Mouse (Mus musculus) heart, embryonic 11.5 days (tissue): ENCODE measurements around the gene Sox30. TPM values are rescaled to one million over a fixed set of nuclear protein-coding genes. Genes with fewer than 3 reads are reported as not detected.

Experiments used
- ATAC-seq: fragments of 200-750 bp; cut with Nextera tagmentation; replicated peaks from 2 replicates; pipeline ENCODE4 v1.8.0; 2017; ENCODE audit warnings: moderate library complexity; ENCODE audit not compliant: insufficient number of reproducible peaks, low FRiP score, low TSS enrichment
- H3K27ac ChIP-seq: fragments of 300-500 bp; sonication (generic); 2 replicates; pipeline ENCODE4 v1.5.1; 2014; ENCODE audit warnings: mild to moderate bottlenecking, low read depth, low read length
- H3K27me3 ChIP-seq: fragments of 300-500 bp; sonication (generic); 2 replicates; pipeline ENCODE4 v1.6.1; 2014; ENCODE audit warnings: mild to moderate bottlenecking, low read length, mixed read lengths; ENCODE audit not compliant: control insufficient read depth, insufficient read depth
- H3K36me3 ChIP-seq: fragments of 300-500 bp; sonication (generic); 2 replicates; pipeline ENCODE4 v1.6.1; 2014; ENCODE audit warnings: mild to moderate bottlenecking, low read length, moderate library complexity, mixed read lengths; ENCODE audit not compliant: control insufficient read depth, insufficient read depth
- H3K4me1 ChIP-seq: fragments of 300-500 bp; sonication (generic); 2 replicates; pipeline ENCODE4 v1.6.1; 2014; ENCODE audit warnings: low read length; ENCODE audit not compliant: control insufficient read depth, insufficient read depth
- H3K4me2 ChIP-seq: fragments of 300-500 bp; sonication (generic); 2 replicates; pipeline ENCODE4 v1.6.1; 2014; ENCODE audit warnings: mild to moderate bottlenecking, moderate library complexity
- H3K4me3 ChIP-seq: fragments of 300-500 bp; sonication (generic); 2 replicates; pipeline ENCODE4 v1.5.1; 2014; ENCODE audit warnings: low read depth, low read length
- H3K9ac ChIP-seq: fragments of 300-500 bp; sonication (generic); 2 replicates; pipeline ENCODE4 v1.6.1; 2014; ENCODE audit warnings: mild to moderate bottlenecking, low read depth, low read length, moderate library complexity
- H3K9me3 ChIP-seq: fragments of 300-500 bp; sonication (generic); replicated peaks from 2 replicates; pipeline ENCODE4 v1.6.1; 2016; ENCODE audit warnings: low read length; ENCODE audit not compliant: control insufficient read depth
- WGBS: fragments of 180-500 bp; shearing (Covaris S2); extraction: QIAGEN DNeasy Blood & Tissue Kit; methylation state at CpG from one replicate; pipeline ENCODE4 v1.1.7; 2014; ENCODE audit not compliant: insufficient replicate concordance; 5-methylcytosine and 5-hydroxymethylcytosine counted together
- polyA plus RNA-seq: library from polyadenylated mRNA; unstranded; fragments of >200 nt; fragmentation: Nextera tagmentation; extraction: Ambion mirVana; gene quantifications from 2 replicates; pipeline ENCODE4 v1.2.1, GENCODE M21; 2014

Sox30 gene
- polyA plus RNA-seq, 1 experiment from 2014 or later, result 0.40 TPM

DNA sequence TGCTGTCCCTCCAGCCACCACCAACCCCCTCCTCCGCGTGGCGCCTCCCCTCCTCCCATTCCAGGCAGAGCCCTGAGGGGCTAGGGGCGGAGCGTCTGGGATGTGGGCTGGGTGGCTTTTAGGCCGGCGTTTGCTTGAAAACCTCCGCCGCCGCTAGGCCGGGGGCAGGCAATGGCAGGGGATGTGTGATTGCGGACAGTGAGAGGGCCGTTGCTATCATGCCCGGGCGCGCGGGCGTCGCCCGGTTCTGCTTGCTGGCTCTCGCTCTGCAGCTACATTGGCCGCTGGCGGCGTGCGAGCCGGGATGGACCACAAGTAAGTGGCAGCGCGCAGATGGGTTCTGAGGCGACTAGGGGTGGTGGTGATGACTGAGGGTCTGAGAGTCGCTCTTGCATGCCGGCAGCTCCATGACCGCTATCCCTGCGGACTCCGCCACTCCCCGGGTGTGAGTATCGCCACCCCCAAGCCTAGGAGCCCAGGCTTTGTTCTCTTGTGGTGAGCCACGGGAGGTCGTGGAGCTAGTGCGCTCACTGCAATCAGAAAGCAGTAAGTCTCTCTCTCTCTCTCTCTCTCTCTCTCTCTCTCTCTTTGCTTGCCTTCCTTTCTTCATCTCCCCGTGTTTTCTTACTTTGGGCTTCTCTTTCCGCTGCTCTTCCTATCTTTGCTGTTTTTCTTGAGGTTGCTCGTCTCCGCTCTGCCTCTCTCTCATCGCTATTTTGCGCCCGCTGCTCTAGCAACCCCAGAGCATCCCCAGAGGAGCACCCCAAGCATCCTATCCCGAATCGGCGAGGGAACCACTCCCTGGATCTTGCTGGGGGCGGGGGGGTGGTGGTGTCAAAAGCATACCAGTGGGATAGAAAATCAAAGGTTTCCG is 76.0 kb downstream of the Sox30 start, which contains the start of gene Adam19:
Adam19 (plus strand) TSS at position 97 of the 874 bp plus-strand sequence.
- Histone ChIP-seq H3K9me3 (no peaks in the 10 kb centered on the region), H3K4me3 (peak within 1 kb of the TSS; percentile 74), H3K9ac (peak within 1 kb of the TSS; percentile 91), H3K27me3 (no peaks in the 10 kb centered on the region), H3K27ac (peak within 1 kb of the TSS; percentile 94), H3K4me2 (peak within 1 kb of the TSS; percentile 74), H3K36me3 (0 out of 2 replicates have a peak, but pooled peaks cover 2% of the 10 kb centered on the region), H3K4me1 (peaks cover 20% of the 10 kb centered on the region)
- peak; percentile 71 for ATAC-seq
- under 1% methylated on average over 51 of the region's 51 CpGs for WGBS

GRCm38 (mm10) chr11:46056770-46057411 is 76.8 kb downstream of the Sox30 start:
- ATAC-seq, result no peak; the same call in 1 of the 2 replicates
- Histone ChIP-seq H3K27me3 (no peaks in the 10 kb centered on the region), H3K27ac (peak overlapping the region; percentile 94), H3K9me3 (no peaks in the 10 kb centered on the region), H3K4me2 (peak overlapping the region; percentile 74), H3K36me3 (0 out of 2 replicates have a peak, but pooled peaks cover 2% of the 10 kb centered on the region), H3K9ac (peak overlapping the region; percentile 91), H3K4me1 (peaks cover 22% of the 10 kb centered on the region), H3K4me3 (peak overlapping the region; percentile 74)
- under 1% methylated on average over 25 of the region's 25 CpGs for WGBS

DNA sequence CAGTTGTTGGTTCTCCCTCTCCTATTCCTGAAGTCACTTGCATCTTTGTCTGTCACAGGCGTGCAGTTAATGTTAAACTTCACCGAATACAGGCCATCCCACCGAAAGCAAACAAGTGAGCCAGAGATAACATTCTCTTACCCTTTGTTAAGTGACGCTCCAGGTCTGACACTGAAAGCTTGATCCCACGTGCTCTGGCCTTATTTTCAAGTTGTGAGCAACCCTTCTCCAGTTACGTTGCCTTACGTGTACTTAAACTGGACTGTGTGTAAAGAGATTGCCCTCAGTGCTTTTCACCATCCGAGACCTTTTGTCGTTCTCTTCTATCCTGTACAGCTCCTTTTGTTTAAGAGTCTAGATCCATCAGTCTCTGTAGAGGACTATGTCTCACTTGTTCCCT is 77.9 kb downstream of the Sox30 start:
- Histone ChIP-seq H3K27ac (peak overlapping the region; percentile 24; the same call in 1 of the 2 replicates), H3K4me3 (peak overlapping the region; percentile 74), H3K4me1 (peaks cover 27% of the 10 kb centered on the region), H3K9me3 (no peaks in the 10 kb centered on the region), H3K4me2 (peak overlapping the region; percentile 74), H3K27me3 (no peaks in the 10 kb centered on the region), H3K9ac (peak overlapping the region; percentile 54), H3K36me3 (0 out of 2 replicates have a peak, but pooled peaks cover 2% of the 10 kb centered on the region)
- ATAC-seq, result no peak
- WGBS, result 20% methylated on average over 9 of the region's 9 CpGs

DNA sequence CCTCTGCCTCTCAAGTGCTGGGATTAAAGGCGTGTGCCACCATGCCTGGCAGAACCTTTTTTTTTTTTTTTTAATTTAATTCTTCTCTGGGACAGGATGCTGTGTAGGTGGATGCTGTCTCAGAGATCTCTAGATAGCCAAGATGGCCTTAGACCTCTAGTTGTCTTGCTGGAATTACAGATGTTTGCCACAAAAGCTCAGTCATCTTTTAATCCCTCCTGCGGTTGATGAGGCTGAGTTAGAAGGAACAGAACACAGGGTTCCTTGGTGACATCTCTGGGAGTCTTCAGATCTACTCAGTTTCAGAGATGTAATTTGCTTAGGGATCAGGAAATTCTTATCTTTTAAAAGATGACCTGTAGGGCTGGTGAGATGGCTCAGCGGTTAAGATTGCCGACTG is 78.8 kb downstream of the Sox30 start:
- H3K36me3 ChIP-seq, result 0 out of 2 replicates have a peak, but pooled peaks cover 2% of the 10 kb centered on the region
- peak overlapping the region; percentile 29; the same call in 1 of the 2 replicates for H3K4me2 ChIP-seq
- H3K4me1 ChIP-seq, result peaks cover 35% of the 10 kb centered on the region
- no peak overlapping the region for H3K9ac ChIP-seq
- no peak overlapping the region for H3K27ac ChIP-seq
- WGBS, result 84% methylated on average over 4 of the region's 4 CpGs
- no peak for ATAC-seq
- no peaks in the 10 kb centered on the region for H3K27me3 ChIP-seq
- no peak overlapping the region for H3K4me3 ChIP-seq
- H3K9me3 ChIP-seq, result no peaks in the 10 kb centered on the region

GRCm38 (mm10) chr11:46059887-46060650 is 80.0 kb downstream of the Sox30 start:
- H3K9ac ChIP-seq, result no peak overlapping the region
- no peak overlapping the region for H3K4me2 ChIP-seq
- H3K27me3 ChIP-seq, result no peaks in the 10 kb centered on the region
- H3K9me3 ChIP-seq, result no peaks in the 10 kb centered on the region
- H3K36me3 ChIP-seq, result 0 out of 2 replicates have a peak, but pooled peaks cover 2% of the 10 kb centered on the region
- ATAC-seq, result no peak
- H3K4me3 ChIP-seq, result no peak overlapping the region
- H3K27ac ChIP-seq, result no peak overlapping the region
- H3K4me1 ChIP-seq, result peaks cover 33% of the 10 kb centered on the region
- 49% methylated on average over 8 of the region's 8 CpGs for WGBS

GRCm38 (mm10) chr11:46060651-46061020 is 80.5 kb downstream of the Sox30 start:
- no peaks in the 10 kb centered on the region for H3K9me3 ChIP-seq
- peaks cover 34% of the 10 kb centered on the region for H3K4me1 ChIP-seq
- ATAC-seq, result no peak
- no peak overlapping the region for H3K4me3 ChIP-seq
- no peak overlapping the region for H3K4me2 ChIP-seq
- no peak overlapping the region for H3K27ac ChIP-seq
- 0 out of 2 replicates have a peak, but pooled peaks cover 2% of the 10 kb centered on the region for H3K36me3 ChIP-seq
- no peak overlapping the region for H3K9ac ChIP-seq
- 53% methylated on average over 5 of the region's 5 CpGs for WGBS
- no peaks in the 10 kb centered on the region for H3K27me3 ChIP-seq

- Histone ChIP-seq H3K9me3 (no peaks in the 10 kb centered on the region), H3K4me1 (peaks cover 44% of the 10 kb centered on the region), H3K9ac (0 out of 2 replicates have a peak overlapping the region, but pooled peaks have one; percentile 24), H3K4me3 (no peak overlapping the region), H3K36me3 (peaks cover 2% of the 10 kb centered on the region), H3K27ac (0 out of 2 replicates have a peak overlapping the region, but pooled peaks have one; percentile 18), H3K4me2 (no peak overlapping the region), H3K27me3 (no peaks in the 10 kb centered on the region)
- WGBS, result 51% methylated on average over 6 of the region's 6 CpGs
- no peak for ATAC-seq
These were observed 81.8 kb downstream of the Sox30 start for GRCm38 (mm10) chr11:46061776-46062445.
